ENCODE assay signal across 7 mouse cellular contexts in genomic region chr4:108030888-108031501, GRCm38 (mm10).
A peak's percentile ranks its signal among the peaks of the same experiment; 100 is the strongest.
DNase-seq lines count a peak whose midpoint lies in the region; ATAC-seq and TF ChIP-seq lines count a peak whose summit lies in the region.

No protein-coding gene starts in this region.

- TF ChIP-seq CTCF in spleen, adult 2 months (IDR thresholded peaks at IDR 0.05; ENCODE audit: extremely low read depth, insufficient read depth, insufficient read length, insufficient replicate concordance): no peak

- no peaks in the 10 kb centered on the region for H3K36me3 ChIP-seq in spleen, adult 2 months (ENCODE audit: control insufficient read depth, insufficient read depth, low read length)
- H3K36me3 ChIP-seq in forebrain, embryonic 15.5 days: no peaks in the 10 kb centered on the region
- no peaks in the 10 kb centered on the region for H3K36me3 ChIP-seq in liver, embryonic 13.5 days

- ATAC-seq in forebrain, embryonic 15.5 days (replicated peaks): peak; percentile 44; the same call in 1 of the 2 replicates
- ATAC-seq in liver, embryonic 13.5 days (ENCODE audit: low read depth): no peak
- no peak for ATAC-seq in monocyte, adult 5-6 weeks (replicated peaks; ENCODE audit: insufficient number of reproducible peaks, low FRiP score, low TSS enrichment, poor library complexity, severe bottlenecking)

- 10% methylated on average over 22 of the region's 22 CpGs for WGBS in spleen, adult 2 months
- 2% methylated on average over 22 of the region's 22 CpGs for WGBS in forebrain, embryonic 15.5 days
- WGBS in liver, embryonic 13.5 days (ENCODE audit: insufficient replicate concordance): 5% methylated on average over 22 of the region's 22 CpGs

- peak overlapping the region; percentile 48 for H3K9ac ChIP-seq in forebrain, embryonic 15.5 days (replicated peaks)
- 0 out of 2 replicates have a peak overlapping the region, but pooled peaks have one; percentile 39 for H3K9ac ChIP-seq in liver, embryonic 13.5 days

- no peaks in the 10 kb centered on the region; the same call in 1 of the 2 replicates for H3K4me1 ChIP-seq in spleen, adult 2 months (ENCODE audit: control insufficient read depth, insufficient read depth, insufficient read length)
- H3K4me1 ChIP-seq in forebrain, embryonic 15.5 days: peaks cover 15% of the 10 kb centered on the region
- peaks cover 36% of the 10 kb centered on the region for H3K4me1 ChIP-seq in liver, embryonic 13.5 days (replicated peaks)

- H3K9me3 ChIP-seq in forebrain, embryonic 15.5 days: no peaks in the 10 kb centered on the region
- no peaks in the 10 kb centered on the region for H3K9me3 ChIP-seq in liver, embryonic 13.5 days (replicated peaks)

- TF ChIP-seq POLR2A in spleen, adult 2 months (IDR thresholded peaks at IDR 0.05; ENCODE audit: low read depth, low read length): no peak

- H3K4me2 ChIP-seq in forebrain, embryonic 15.5 days (replicated peaks): peak overlapping the region; percentile 93
- H3K4me2 ChIP-seq in liver, embryonic 13.5 days: peak overlapping the region; percentile 75

- no peak overlapping the region for H3K27ac ChIP-seq in spleen, adult 2 months (ENCODE audit: insufficient read depth, low read length)
- no peak overlapping the region for H3K27ac ChIP-seq in forebrain, embryonic 15.5 days (replicated peaks)
- H3K27ac ChIP-seq in liver, embryonic 13.5 days: no peak overlapping the region

- H3K4me3 ChIP-seq in spleen, adult 2 months (ENCODE audit: extremely low read depth, insufficient read depth, insufficient read length): peak overlapping the region; percentile 6; the same call in 1 of the 2 replicates
- H3K4me3 ChIP-seq in forebrain, embryonic 15.5 days: peak overlapping the region; percentile 49
- peak overlapping the region; percentile 54 for H3K4me3 ChIP-seq in liver, embryonic 13.5 days (replicated peaks)

- peaks cover 6% of the 10 kb centered on the region; the same call in 1 of the 2 replicates for H3K27me3 ChIP-seq in spleen, adult 2 months (ENCODE audit: control insufficient read depth, insufficient read depth, low read length)
- peaks cover 27% of the 10 kb centered on the region for H3K27me3 ChIP-seq in forebrain, embryonic 15.5 days
- H3K27me3 ChIP-seq in liver, embryonic 13.5 days: peaks cover 62% of the 10 kb centered on the region

- no peak for DNase-seq in spleen, adult 2 months (ENCODE audit: low read depth in 1 of 2, low spot score in 2 of 2)
- DNase-seq in spleen, postnatal 10 days (ENCODE audit: low spot score in 2 of 2): no peak
- DNase-seq in liver, embryonic 13.5 days: no peak
- peak; percentile 60 for DNase-seq in thymus, postnatal 14 days
- DNase-seq in right cerebral cortex, postnatal 4 days: no peak
